In the genomic region with DNA sequence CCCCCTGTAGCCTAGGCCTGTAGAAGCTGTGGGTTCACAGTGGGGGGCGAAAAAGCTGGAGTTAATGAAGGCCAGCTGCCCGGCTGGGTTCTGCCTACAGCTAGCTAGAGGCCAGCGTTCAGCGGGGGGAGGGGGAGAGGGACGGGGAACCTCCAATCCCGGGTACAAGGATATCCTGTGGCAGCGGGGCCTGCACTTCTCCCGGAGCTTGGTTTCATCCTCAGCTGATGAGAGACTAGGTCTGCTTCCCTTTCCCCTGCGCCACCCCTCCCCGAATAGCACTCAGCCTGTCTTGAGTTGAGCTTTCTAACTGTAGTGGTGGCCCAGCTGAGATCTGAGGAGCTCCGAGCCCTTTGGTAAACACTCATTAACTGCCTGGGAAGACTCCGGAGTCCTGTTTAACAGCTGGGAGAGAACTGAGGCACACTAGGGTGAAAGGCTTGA, we compare ENCODE assay signal across 8 mouse cellular contexts. TPM values are rescaled to one million over a fixed set of nuclear protein-coding genes. Genes with fewer than 3 reads are reported as not detected.
DNase-seq lines count a peak whose midpoint lies in the region; ATAC-seq and TF ChIP-seq lines count a peak whose summit lies in the region.

No protein-coding gene starts in this region.

- H3K4me1 ChIP-seq in thymus, adult 2 months (replicated peaks; ENCODE audit: control insufficient read depth, insufficient read depth, low read length): peaks cover 36% of the 10 kb centered on the region
- peaks cover 78% of the 10 kb centered on the region for H3K4me1 ChIP-seq in embryonic facial prominence, embryonic 14.5 days (ENCODE audit: control insufficient read depth, insufficient read depth, low read length)
- H3K4me1 ChIP-seq in intestine, embryonic 16.5 days (ENCODE audit: control insufficient read depth, insufficient read depth, low read length): peaks cover 73% of the 10 kb centered on the region
- peaks cover 86% of the 10 kb centered on the region for H3K4me1 ChIP-seq in midbrain, embryonic 13.5 days (replicated peaks)

- DNase-seq in thymus, postnatal 25 days: peak; percentile 25
- no peak for DNase-seq in thymus, adult 2 months
- peak; percentile 94 for DNase-seq in embryonic facial prominence, embryonic 14.5 days (ENCODE audit: low spot score)
- DNase-seq in right cerebral cortex, postnatal 14 days: no peak
- DNase-seq in left cerebral cortex, adult 9 months (ENCODE audit: low spot score in 2 of 2): no peak

- H3K4me3 ChIP-seq in thymus, adult 2 months (ENCODE audit: control insufficient read depth, insufficient read depth, low read length): no peak overlapping the region
- peak overlapping the region; percentile 8; the same call in 1 of the 2 replicates for H3K4me3 ChIP-seq in embryonic facial prominence, embryonic 14.5 days (ENCODE audit: low read depth, low read length)
- no peak overlapping the region for H3K4me3 ChIP-seq in intestine, embryonic 16.5 days (ENCODE audit: low read length)
- H3K4me3 ChIP-seq in midbrain, embryonic 13.5 days (replicated peaks): no peak overlapping the region

- H3K27ac ChIP-seq in thymus, adult 2 months (ENCODE audit: control insufficient read depth, insufficient read depth, low read length): no peak overlapping the region
- H3K27ac ChIP-seq in embryonic facial prominence, embryonic 14.5 days (replicated peaks; ENCODE audit: low read depth, low read length): peak overlapping the region; percentile 92
- H3K27ac ChIP-seq in intestine, embryonic 16.5 days (ENCODE audit: low read length): peak overlapping the region; percentile 89
- peak overlapping the region; percentile 75 for H3K27ac ChIP-seq in midbrain, embryonic 13.5 days

- ATAC-seq in embryonic facial prominence, embryonic 14.5 days (ENCODE audit: low read depth): peak; percentile 41
- ATAC-seq in intestine, embryonic 16.5 days: peak; percentile 39
- ATAC-seq in midbrain, embryonic 13.5 days: peak; percentile 53
- no peak for ATAC-seq in CD4-positive, CD25-positive, alpha-beta regulatory T cell, adult 4 months

- H3K36me3 ChIP-seq in thymus, adult 2 months (ENCODE audit: control insufficient read depth, insufficient read depth, low read length): peaks cover 3% of the 10 kb centered on the region; the same call in 1 of the 2 replicates
- H3K36me3 ChIP-seq in embryonic facial prominence, embryonic 14.5 days (ENCODE audit: control insufficient read depth, insufficient read depth, low read length): peaks cover under 1% of the 10 kb centered on the region; the same call in 1 of the 2 replicates
- H3K36me3 ChIP-seq in intestine, embryonic 16.5 days (ENCODE audit: control insufficient read depth, insufficient read depth, low read length): no peaks in the 10 kb centered on the region
- no peaks in the 10 kb centered on the region for H3K36me3 ChIP-seq in midbrain, embryonic 13.5 days

- H3K9ac ChIP-seq in embryonic facial prominence, embryonic 14.5 days (ENCODE audit: low read depth, low read length): peak overlapping the region; percentile 30; the same call in 1 of the 2 replicates
- H3K9ac ChIP-seq in intestine, embryonic 16.5 days (ENCODE audit: low read depth, low read length): peak overlapping the region; percentile 43; the same call in 1 of the 2 replicates
- peak overlapping the region; percentile 19; the same call in 1 of the 2 replicates for H3K9ac ChIP-seq in midbrain, embryonic 13.5 days (replicated peaks)

- 34% methylated on average over 12 of the region's 12 CpGs for WGBS in thymus, adult 2 months
- WGBS in embryonic facial prominence, embryonic 14.5 days: 2% methylated on average over 10 of the region's 12 CpGs
- WGBS in intestine, embryonic 16.5 days: 5% methylated on average over 12 of the region's 12 CpGs
- WGBS in midbrain, embryonic 13.5 days: 7% methylated on average over 12 of the region's 12 CpGs

- H3K4me2 ChIP-seq in embryonic facial prominence, embryonic 14.5 days (ENCODE audit: low read depth, low read length): peak overlapping the region; percentile 49
- H3K4me2 ChIP-seq in intestine, embryonic 16.5 days (ENCODE audit: low read depth, low read length): peak overlapping the region; percentile 1; the same call in 1 of the 2 replicates
- peak overlapping the region; percentile 33 for H3K4me2 ChIP-seq in midbrain, embryonic 13.5 days (replicated peaks)

- no peaks in the 10 kb centered on the region for H3K9me3 ChIP-seq in embryonic facial prominence, embryonic 14.5 days (ENCODE audit: control insufficient read depth, low read length)
- H3K9me3 ChIP-seq in intestine, embryonic 16.5 days (ENCODE audit: control insufficient read depth, low read length): no peaks in the 10 kb centered on the region
- no peaks in the 10 kb centered on the region for H3K9me3 ChIP-seq in midbrain, embryonic 13.5 days

- TF ChIP-seq POLR2A in thymus, adult 2 months (IDR thresholded peaks at IDR 0.05; ENCODE audit: control insufficient read depth, extremely low read depth, insufficient read depth, low read length, poor library complexity): no peak

- no peak for TF ChIP-seq CTCF in thymus, adult 2 months (IDR thresholded peaks at IDR 0.05; ENCODE audit: borderline replicate concordance, control insufficient read depth, extremely low read depth, insufficient read depth, low read length, poor library complexity)

- no peaks in the 10 kb centered on the region for H3K27me3 ChIP-seq in thymus, adult 2 months (ENCODE audit: control insufficient read depth, insufficient read depth, low read length)
- H3K27me3 ChIP-seq in embryonic facial prominence, embryonic 14.5 days (replicated peaks; ENCODE audit: control insufficient read depth, insufficient read depth, low read length): no peaks in the 10 kb centered on the region
- no peaks in the 10 kb centered on the region for H3K27me3 ChIP-seq in intestine, embryonic 16.5 days (replicated peaks; ENCODE audit: control insufficient read depth, insufficient read depth, low read length)
- 0 out of 2 replicates have a peak, but pooled peaks cover 2% of the 10 kb centered on the region for H3K27me3 ChIP-seq in midbrain, embryonic 13.5 days

RNA-seq across cellular contexts. Expression of a gene that starts 1.7 kb away (rescaled TPM):
- polyA plus RNA-seq in thymus, adult 2 months (2012; rRNA removed): 63.5 and 74.1 TPM in 2 replicates
- polyA plus RNA-seq in embryonic facial prominence, embryonic 14.5 days (2014; fragmentation: Nextera tagmentation; extraction: Ambion mirVana): 46.4 and 50.3 TPM in 2 replicates
- polyA plus RNA-seq in intestine, embryonic 16.5 days (2015; fragmentation: Nextera tagmentation; extraction: Ambion mirVana): 28.2 and 31.2 TPM in 2 replicates
- polyA plus RNA-seq in midbrain, embryonic 13.5 days (2015; fragmentation: Nextera tagmentation; extraction: Ambion mirVana): 7.5 and 9.1 TPM in 2 replicates
- polyA plus RNA-seq in CD4-positive, CD25-positive, alpha-beta regulatory T cell, adult 4 months (2017; shearing (Covaris generic)): 1 to 10 TPM; 8.6 to 8.9 TPM

RNA-seq across cellular contexts. Expression of a gene that starts 18.3 kb away (rescaled TPM):
- 8.4 and 12.2 TPM in 2 replicates for polyA plus RNA-seq in thymus, adult 2 months (2012; rRNA removed)
- 22.7 and 23.0 TPM in 2 replicates for polyA plus RNA-seq in embryonic facial prominence, embryonic 14.5 days (2014; fragmentation: Nextera tagmentation; extraction: Ambion mirVana)
- polyA plus RNA-seq in intestine, embryonic 16.5 days (2015; fragmentation: Nextera tagmentation; extraction: Ambion mirVana): 18.9 and 23.0 TPM in 2 replicates
- 10.6 and 11.3 TPM in 2 replicates for polyA plus RNA-seq in midbrain, embryonic 13.5 days (2015; fragmentation: Nextera tagmentation; extraction: Ambion mirVana)
- 1 to 10 TPM; 4.1 to 8.5 TPM for polyA plus RNA-seq in CD4-positive, CD25-positive, alpha-beta regulatory T cell, adult 4 months (2017; shearing (Covaris generic))

RNA-seq across cellular contexts. Expression of a gene that starts 56.9 kb away (rescaled TPM):
- polyA plus RNA-seq in thymus, adult 2 months (2012; rRNA removed): 1.3 and 1.9 TPM in 2 replicates
- polyA plus RNA-seq in embryonic facial prominence, embryonic 14.5 days (2014; fragmentation: Nextera tagmentation; extraction: Ambion mirVana): 0.34 and 0.56 TPM in 2 replicates
- polyA plus RNA-seq in intestine, embryonic 16.5 days (2015; fragmentation: Nextera tagmentation; extraction: Ambion mirVana): 0.17 TPM in 1 of 2 replicates, not detected in the other
- polyA plus RNA-seq in midbrain, embryonic 13.5 days (2015; fragmentation: Nextera tagmentation; extraction: Ambion mirVana): 0.58 and 0.99 TPM in 2 replicates
- polyA plus RNA-seq in CD4-positive, CD25-positive, alpha-beta regulatory T cell, adult 4 months (2017; shearing (Covaris generic)): not detected

Comparison
In these comparisons a context has a peak if more than half of its experiments do, and no peak if none do; other contexts are left out.
1. DNase-seq: peak in thymus, postnatal 25 days (single experiment) and embryonic facial prominence, embryonic 14.5 days (single experiment); none in thymus, adult 2 months (single experiment), right cerebral cortex, postnatal 14 days (single experiment) and left cerebral cortex, adult 9 months (0 of 2).
2. Peak in every context shown above with its lines, with median percentiles within 50 percentile points of each other: H3K4me2 ChIP-seq and H3K9ac ChIP-seq.